Mouse (Mus musculus) ZHBTc4 (cell line): ENCODE measurements around the gene Dmd.

Source experiments
- DNase-seq: peaks from one replicate; pipeline ENCODE4 v3.0.0-alpha.2; 2011; ENCODE audit warnings: low read depth, low spot score

The Dmd gene

GRCm38 (mm10) chrX:84364981-84365380 is 1416.3 kb downstream of the Dmd start:
- DNase-seq = no peak

GRCm38 (mm10) chrX:84435608-84436007 is 1486.9 kb downstream of the Dmd start:
- no peak for DNase-seq

DNA sequence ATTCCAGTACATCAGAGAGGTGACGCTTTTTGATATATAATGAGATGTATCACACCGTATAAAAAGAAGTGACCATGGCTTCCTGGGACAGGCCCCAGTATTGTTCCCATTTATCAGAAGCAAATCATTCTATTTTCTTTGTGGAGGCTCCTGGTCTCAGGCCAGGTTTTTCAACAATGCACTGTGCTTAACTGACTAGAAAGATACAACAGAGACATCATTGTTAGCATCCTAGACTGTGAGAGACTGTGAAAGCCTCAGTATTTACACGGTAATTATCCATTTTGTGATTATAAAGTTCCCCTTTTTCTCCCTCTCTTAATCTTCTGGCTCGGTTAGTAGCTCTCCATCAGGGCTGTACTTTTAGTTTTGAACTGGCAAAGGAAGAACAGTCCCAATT is 1487.9 kb downstream of the Dmd start:
- no peak for DNase-seq

DNA sequence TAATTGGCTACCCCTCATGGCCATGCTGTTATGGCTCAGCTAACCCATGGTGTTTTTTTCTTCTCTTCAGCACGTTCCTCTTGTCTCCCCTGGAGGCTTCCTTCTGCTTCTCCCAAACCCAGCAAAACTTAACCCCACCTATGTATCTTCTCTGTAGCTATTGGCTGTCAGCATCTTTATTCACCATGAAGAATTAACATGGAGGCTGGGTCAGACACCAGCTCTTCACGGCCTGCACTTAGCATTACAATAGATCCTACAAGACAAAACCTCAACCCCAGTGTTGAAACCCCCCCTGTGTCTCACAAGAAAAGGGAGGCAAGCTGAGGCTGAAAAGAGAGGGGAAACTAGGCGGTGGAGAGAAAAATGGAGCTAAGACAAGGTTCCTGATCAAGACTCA is 1494.3 kb downstream of the Dmd start:
- peak; percentile 86 for DNase-seq

DNA sequence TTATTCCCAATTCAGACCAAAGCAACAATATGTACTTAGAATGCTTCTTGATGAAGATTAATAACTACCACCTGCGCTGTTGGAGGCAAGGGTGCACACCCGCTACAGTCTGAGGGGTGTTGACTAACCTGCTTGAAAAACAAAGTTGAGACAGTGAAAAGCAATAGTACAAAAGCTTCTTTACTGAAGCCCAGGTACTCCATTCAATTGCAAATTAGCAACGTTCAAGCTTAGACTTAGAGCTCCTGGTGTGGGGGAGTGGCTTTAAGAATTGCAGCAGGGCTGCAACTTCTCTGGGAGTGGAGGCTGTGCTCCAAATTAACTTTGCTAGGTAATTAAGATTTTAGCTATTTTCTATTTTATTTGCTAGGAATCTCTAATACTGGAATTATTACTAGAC is 1495.3 kb downstream of the Dmd start:
- DNase-seq = peak; percentile 81

DNA sequence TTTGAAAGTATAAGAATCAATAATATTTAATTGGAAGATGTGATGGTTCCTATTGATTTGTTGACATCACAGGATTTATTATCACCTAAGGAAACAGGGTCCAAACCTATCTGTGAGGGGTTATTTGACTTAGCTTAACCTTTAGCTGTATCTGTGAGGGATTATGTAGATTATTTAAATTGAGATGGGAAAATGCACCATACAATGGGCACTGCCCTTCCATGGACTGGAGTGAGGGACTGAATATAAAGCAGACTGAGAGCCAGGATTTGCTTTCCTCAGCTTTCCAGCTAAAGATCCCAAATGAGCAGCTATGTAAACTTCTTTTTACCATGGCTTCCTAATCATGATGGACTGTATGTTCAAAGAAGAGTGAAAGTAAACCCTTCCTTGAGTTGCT is 1496.0 kb downstream of the Dmd start:
- no peak for DNase-seq

GRCm38 (mm10) chrX:84454473-84454872 is 1505.8 kb downstream of the Dmd start:
- DNase-seq = peak; percentile 56

DNA sequence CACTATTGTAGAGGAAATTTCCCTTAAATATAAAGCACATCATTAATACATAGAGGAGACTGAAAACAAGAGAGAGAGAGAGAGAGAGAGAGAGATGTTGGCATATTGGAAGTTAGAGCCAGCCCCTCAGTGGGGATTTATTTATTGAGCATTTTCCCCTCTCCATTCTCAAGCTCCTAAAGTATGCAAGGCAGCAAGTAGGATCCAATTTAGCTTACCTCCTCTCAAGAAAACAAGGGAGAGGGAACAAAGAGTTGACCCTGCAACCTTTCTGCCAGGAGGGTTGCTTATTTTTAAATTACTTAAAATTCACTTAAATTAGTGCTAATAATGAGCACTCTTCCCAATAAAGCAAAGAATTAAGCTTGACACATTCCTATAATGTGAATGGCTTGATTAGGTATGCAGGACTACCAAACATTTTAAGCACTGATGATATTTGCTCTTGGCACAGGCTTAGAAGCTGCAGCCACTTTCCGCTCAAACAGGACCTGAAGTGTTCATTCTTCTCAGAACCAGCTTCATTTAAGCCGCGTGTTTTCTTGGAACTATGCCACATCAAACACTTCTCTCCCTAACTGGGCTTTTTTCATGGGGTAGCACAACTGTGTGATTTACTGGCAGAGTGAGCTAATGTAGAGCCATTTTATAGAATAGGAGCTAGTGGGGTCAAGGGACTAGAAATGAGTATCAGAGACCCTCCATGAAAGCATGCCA is 1566.1 kb downstream of the Dmd start:
- no peak for DNase-seq

- DNase-seq = no peak
Observed at GRCm38 (mm10) chrX:84551995-84552394, 1603.3 kb downstream of the Dmd start.

- no peak for DNase-seq
Observed at GRCm38 (mm10) chrX:84553441-84553840, 1604.8 kb downstream of the Dmd start.

- DNase-seq = no peak
Observed at GRCm38 (mm10) chrX:84598476-84598875, 1649.8 kb downstream of the Dmd start.

DNA sequence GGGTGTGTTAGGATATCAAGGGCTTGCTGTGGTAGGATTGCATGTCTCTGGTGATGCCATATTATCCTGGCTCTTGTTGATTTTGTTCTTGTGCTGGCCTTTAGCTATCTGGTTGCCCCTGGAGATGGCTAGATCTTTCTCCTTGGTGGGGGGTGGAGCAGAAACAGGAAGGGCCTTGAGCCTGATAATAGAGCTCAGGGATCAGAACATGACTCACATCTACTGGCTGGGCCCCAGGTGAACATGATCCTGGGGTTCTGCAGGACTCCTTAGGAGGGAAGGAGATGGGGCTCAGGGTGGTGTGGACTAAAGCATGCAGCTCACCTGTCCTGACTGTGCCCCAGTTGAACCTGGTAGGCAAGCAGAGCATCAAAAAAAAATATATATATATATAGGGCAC is 1691.8 kb downstream of the Dmd start:
- no peak for DNase-seq

- DNase-seq = no peak
Observed at GRCm38 (mm10) chrX:84747683-84748082, 1799.0 kb downstream of the Dmd start.

DNA sequence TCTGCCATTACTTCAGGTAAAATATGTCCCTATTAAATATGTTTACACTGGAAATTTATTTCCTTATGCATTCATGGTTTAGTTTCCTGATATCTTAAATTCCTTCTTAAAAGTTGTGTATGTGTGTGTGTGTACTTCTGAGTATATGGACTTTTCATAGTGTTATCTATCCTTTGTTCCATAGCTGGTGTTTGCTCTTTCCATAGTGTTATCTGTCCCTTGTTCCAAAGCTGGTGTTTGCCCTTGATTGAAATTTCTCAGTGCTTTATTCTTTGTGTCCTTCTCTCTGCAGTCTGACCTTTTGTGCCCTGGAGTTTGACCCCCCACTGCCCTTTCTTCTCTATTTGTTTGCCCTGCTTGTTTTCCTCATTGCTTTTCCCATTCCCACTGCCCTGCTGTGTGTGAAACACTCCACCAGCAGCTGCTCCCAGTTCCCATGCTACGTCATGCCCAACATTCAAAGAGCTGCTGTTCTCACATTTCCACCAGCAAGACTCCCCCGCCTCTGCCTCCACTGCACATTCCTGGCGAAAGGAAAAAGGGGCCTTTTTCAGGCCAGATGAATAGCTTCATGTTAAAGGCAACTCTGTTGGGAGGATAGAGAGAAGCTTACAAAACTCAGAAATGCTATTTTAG is 1911.5 kb downstream of the Dmd start:
- DNase-seq = peak; percentile 16

- no peak for DNase-seq
Observed at GRCm38 (mm10) chrX:84873090-84873489, 1924.4 kb downstream of the Dmd start.

- DNase-seq = no peak
Observed at GRCm38 (mm10) chrX:84878125-84878524, 1929.5 kb downstream of the Dmd start.

DNA sequence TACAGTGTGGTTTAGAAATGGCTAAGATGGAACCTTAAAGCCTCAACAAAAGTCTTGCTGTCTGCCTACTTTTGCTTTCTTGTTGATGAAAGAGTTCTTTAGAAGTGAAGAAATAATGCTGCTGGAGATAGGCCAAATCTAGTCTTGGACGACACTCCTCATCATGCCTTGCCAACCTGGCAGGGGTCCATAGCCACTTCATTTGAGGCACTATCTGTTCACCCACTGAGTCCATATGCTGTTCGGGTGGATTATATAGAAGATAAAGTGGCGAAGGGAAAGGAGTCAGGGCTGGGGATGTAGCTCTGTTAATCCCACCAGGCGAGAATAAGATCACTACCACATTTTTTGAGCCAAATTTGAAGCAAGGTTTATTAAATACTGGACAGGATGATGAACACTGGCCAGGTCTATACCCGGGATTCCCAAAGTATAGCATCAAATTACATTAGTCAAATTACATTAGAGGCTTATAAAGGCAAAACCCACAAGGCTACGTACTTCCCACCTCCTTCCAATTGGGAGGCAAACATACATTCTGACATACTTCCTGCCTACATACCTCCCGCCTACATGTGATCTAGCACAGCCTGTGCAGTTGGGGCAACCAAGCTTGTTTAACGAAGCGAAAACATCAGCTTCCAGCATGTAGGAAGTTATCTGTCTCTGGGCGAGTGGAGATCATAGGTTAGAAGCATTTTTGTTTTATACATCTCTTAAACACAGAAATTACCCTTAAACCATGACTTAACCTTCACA is 1984.2 kb downstream of the Dmd start:
- DNase-seq = no peak

DNA sequence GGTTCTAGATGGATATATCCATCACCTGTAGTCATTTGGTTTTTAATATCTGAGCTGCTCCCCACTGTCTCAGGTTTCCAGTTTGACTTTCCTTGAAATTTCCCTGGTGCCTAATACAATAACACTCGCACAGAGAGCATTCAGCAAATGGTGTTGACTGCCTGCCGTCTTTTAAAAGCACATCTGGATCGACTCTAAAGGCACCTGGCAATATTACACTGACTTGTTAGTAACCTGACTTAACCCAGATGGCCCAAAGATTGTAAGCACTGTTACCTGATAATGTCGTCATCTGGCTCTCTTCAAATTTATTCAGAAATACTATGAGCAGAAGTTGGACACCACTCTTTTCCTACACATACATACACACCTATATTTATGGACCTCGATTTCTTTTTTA is 2011.9 kb downstream of the Dmd start:
- DNase-seq = no peak

GRCm38 (mm10) chrX:84960972-84961371 is 2012.3 kb downstream of the Dmd start:
- no peak for DNase-seq

- no peak for DNase-seq
Observed at GRCm38 (mm10) chrX:85008304-85008703, 2059.6 kb downstream of the Dmd start.

GRCm38 (mm10) chrX:85041466-85042058 is 2092.9 kb downstream of the Dmd start:
- no peak for DNase-seq

GRCm38 (mm10) chrX:85046631-85047030 is 2098.0 kb downstream of the Dmd start:
- DNase-seq = no peak
